Mouse (Mus musculus): Measurements from ENCODE around the gene Tmem184a. TPM values are rescaled to one million over a fixed set of nuclear protein-coding genes. Genes with fewer than 3 reads are reported as not detected.

The Tmem184a gene
- polyA plus RNA-seq, 1 experiment from 2014 or later, result 0.18 TPM

DNA sequence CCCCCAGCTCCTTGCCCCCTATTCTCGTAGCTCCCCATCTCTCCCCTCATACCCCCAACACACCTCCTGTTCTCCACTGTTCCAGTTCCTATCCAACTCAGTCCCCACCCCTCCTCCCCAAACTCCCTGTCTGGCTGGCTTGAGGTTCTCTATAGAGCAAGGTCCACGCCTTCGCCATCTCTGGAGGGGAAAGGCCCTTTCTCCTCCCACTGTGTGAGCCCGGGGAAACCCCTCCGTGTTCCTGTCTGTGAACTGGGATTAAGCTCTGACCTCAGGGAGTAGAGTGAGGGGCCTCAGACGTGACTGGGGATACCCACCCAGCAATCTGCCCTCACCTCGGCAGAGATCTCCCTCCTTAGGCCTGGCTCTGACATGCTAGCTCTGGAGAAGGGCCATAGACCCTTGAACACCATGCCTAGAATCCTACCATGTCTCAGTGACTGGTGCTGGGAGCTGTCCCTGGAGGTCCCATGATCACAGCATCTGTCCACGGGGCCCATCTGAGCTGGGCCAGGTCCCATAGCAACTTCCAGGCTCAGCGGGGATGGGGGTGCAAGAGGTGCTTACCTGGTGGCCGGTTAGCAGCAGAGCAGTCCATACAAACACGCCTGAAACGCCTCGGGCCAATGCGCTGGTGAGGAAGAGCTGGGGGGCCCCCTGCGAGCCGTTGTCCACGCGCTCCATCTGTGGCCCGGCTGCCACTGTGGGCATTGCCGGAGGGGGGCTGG is 7.2 kb downstream of the Tmem184a start:
- ATAC-seq (replicated peaks; ENCODE audit: insufficient number of reproducible peaks, insufficient read depth, low FRiP score, low read depth), result no peak
- Histone ChIP-seq H3K27ac (no peak overlapping the region), H3K9ac (no peak overlapping the region), H3K4me1 (replicated peaks) (peaks cover 6% of the 10 kb centered on the region; the same call in 1 of the 2 replicates), H3K4me2 (no peak overlapping the region), H3K27me3 (peaks cover 25% of the 10 kb centered on the region), H3K36me3 (no peaks in the 10 kb centered on the region), H3K4me3 (no peak overlapping the region), H3K9me3 (replicated peaks) (no peaks in the 10 kb centered on the region)
- WGBS, result 62% methylated on average over 20 of the region's 20 CpGs

DNA sequence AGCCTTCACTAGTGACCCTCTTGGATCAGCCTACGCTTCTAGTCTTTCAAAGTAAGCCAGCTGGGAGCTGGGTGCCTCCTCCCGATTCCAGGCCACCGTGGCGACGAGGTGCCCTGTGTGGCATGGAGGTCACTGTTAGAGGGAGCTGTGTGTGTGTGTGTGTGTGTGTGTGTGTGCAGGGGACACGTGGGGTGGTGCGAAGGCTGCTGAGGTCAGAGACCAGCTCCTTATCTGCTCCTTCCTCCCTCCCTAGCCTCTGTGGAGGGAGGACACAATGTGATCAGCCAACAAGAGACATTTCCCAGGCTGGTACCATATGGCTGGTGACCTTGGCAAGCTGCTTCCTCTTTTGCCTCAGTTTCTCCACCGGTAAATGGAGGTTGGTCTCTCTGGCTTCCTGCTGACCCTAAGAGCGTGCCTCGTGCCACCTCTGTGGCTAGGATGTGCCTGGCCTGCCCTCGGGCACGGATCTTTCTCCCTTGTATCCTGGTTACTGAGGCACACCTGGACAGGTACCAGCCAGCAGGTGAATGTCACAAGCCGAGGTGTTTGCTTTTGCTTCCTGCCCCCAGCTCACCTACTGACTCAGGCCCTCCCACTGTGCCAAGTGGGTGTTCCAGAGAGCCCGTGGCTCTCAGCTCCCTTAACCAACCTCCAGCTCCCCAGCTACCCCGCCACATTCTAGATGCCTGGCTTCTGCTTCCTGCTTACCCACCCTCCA is 7.9 kb downstream of the Tmem184a start:
- H3K27me3 ChIP-seq, result peaks cover 25% of the 10 kb centered on the region
- H3K4me1 ChIP-seq (replicated peaks), result peaks cover 6% of the 10 kb centered on the region; the same call in 1 of the 2 replicates
- no peaks in the 10 kb centered on the region for H3K9me3 ChIP-seq (replicated peaks)
- H3K4me2 ChIP-seq, result no peak overlapping the region
- no peak overlapping the region for H3K9ac ChIP-seq
- 59% methylated on average over 15 of the region's 15 CpGs for WGBS
- H3K36me3 ChIP-seq, result no peaks in the 10 kb centered on the region
- H3K4me3 ChIP-seq, result no peak overlapping the region
- ATAC-seq (replicated peaks; ENCODE audit: insufficient number of reproducible peaks, insufficient read depth, low FRiP score, low read depth), result no peak
- H3K27ac ChIP-seq, result no peak overlapping the region

DNA sequence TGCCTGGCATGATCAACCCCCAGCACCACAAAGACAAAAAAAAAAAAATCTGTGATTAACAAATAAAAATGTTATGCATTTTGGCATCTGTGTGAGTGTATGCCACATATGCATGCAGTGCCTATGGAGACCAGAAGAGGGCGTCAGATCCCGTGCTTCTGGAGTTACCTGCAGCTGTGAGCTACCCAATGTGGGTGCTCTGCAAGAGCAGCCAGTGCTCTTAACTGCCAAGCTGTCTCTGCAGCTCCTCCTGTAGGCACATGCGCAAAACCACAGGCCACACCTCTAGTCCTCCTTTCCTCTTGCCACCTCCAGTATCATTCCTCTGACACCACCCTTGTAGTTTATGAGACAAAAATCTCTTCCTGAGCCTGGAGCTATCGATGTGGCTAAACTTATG is 10.3 kb downstream of the Tmem184a start:
- peaks cover 4% of the 10 kb centered on the region for H3K4me1 ChIP-seq (replicated peaks)
- no peak overlapping the region for H3K27ac ChIP-seq
- no peak overlapping the region for H3K4me2 ChIP-seq
- H3K9ac ChIP-seq, result no peak overlapping the region
- no peaks in the 10 kb centered on the region for H3K36me3 ChIP-seq
- H3K27me3 ChIP-seq, result peaks cover 18% of the 10 kb centered on the region
- H3K9me3 ChIP-seq (replicated peaks), result no peaks in the 10 kb centered on the region
- ATAC-seq (replicated peaks; ENCODE audit: insufficient number of reproducible peaks, insufficient read depth, low FRiP score, low read depth), result no peak
- no peak overlapping the region for H3K4me3 ChIP-seq
- WGBS, result 54% methylated on average over 4 of the region's 4 CpGs

DNA sequence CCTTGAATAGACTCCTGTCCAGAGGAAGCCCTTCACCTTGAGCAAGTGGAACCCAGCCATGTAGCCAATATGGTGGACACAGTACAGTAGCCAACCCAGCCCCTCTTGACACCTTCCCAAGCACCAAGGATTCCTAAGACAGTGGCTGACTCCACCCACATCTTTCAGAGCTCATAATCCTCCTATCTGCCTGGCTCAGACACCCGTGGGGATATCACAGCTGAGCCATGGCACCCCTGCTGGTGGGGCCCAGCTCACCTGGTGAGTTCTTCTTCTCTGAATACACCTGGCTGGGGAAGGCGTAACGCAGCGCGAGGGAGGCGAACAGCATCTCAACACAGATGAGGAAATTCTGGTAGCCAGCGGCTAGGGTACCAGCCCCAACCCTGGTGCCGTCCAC is 13.8 kb downstream of the Tmem184a start:
- H3K9ac ChIP-seq, result no peak overlapping the region
- H3K4me2 ChIP-seq, result no peak overlapping the region
- H3K36me3 ChIP-seq, result peaks cover 13% of the 10 kb centered on the region
- no peaks in the 10 kb centered on the region for H3K27me3 ChIP-seq
- WGBS, result 87% methylated on average over 8 of the region's 8 CpGs
- peaks cover 23% of the 10 kb centered on the region for H3K4me1 ChIP-seq (replicated peaks)
- no peak for ATAC-seq (replicated peaks; ENCODE audit: insufficient number of reproducible peaks, insufficient read depth, low FRiP score, low read depth)
- no peaks in the 10 kb centered on the region for H3K9me3 ChIP-seq (replicated peaks)
- H3K4me3 ChIP-seq, result no peak overlapping the region
- no peak overlapping the region for H3K27ac ChIP-seq

DNA sequence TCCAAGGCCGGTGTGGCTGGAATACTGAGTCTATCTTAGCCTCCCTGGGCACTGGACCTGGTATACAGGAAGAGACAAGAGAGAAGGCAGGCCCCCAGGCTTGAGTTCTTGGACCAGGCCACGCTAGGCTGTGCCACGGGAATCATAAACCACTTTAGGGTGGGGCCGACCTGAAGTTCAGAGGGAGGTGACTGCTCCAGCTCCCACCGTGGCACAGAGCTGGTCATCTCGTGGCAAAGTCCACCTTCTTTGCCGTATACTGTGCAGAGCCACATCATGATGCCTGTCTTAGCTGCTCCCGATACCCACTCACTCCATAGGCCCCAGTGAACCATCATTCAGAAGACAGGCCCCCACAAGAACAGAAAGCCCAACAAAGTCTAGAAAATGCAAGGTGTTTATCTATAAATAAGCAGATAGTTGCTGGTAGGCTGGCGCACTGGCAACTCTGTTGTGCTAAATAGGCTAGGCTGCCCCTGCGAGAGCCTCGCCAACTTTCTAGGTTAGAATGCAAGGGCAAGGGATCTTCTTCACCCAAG is 15.1 kb downstream of the Tmem184a start:
- Histone ChIP-seq H3K9ac (no peak overlapping the region), H3K36me3 (peaks cover 26% of the 10 kb centered on the region), H3K4me2 (no peak overlapping the region)

DNA sequence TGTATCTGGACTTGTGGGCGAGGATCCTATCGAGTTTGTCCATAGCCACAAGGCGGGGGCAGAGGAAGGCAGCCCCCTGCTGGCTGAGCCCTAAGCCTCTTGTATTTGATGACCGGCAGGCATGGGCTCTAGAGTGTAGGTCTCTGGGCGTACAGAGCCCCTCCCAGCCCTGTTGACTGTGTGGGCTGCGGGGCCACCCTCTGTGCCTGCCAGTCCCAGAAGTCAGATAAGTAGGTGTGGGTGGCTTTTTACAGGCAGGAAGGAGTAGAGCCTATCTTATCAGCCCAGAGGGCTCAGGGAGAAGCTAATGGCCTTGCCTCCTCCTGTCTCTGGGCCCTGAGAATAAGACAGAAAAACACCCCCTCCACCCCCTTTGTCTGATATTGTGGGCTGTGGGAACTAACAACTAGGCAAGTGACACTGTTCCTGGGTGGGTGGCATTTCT is 15.6 kb downstream of the Tmem184a start:
- H3K9me3 ChIP-seq (replicated peaks), result no peaks in the 10 kb centered on the region
- H3K4me1 ChIP-seq (replicated peaks), result peaks cover 33% of the 10 kb centered on the region
- peak; percentile 71 for ATAC-seq (replicated peaks; ENCODE audit: insufficient number of reproducible peaks, insufficient read depth, low FRiP score, low read depth)
- H3K36me3 ChIP-seq, result peaks cover 31% of the 10 kb centered on the region
- no peaks in the 10 kb centered on the region for H3K27me3 ChIP-seq
- H3K4me3 ChIP-seq, result no peak overlapping the region
- WGBS, result 3% methylated on average over 6 of the region's 6 CpGs
- H3K27ac ChIP-seq, result peak overlapping the region; percentile 66
- peak overlapping the region; percentile 20 for H3K4me2 ChIP-seq
- H3K9ac ChIP-seq, result no peak overlapping the region

More for the DNA sequence above, 15.1 kb downstream of the Tmem184a start:
- peaks cover 30% of the 10 kb centered on the region for H3K4me1 ChIP-seq (replicated peaks)
- no peak for ATAC-seq (replicated peaks; ENCODE audit: insufficient number of reproducible peaks, insufficient read depth, low FRiP score, low read depth)
- H3K9me3 ChIP-seq (replicated peaks), result no peaks in the 10 kb centered on the region
- no peaks in the 10 kb centered on the region for H3K27me3 ChIP-seq
- no peak overlapping the region for H3K4me3 ChIP-seq
- 65% methylated on average over 11 of the region's 11 CpGs for WGBS
- peak overlapping the region; percentile 66 for H3K27ac ChIP-seq

DNA sequence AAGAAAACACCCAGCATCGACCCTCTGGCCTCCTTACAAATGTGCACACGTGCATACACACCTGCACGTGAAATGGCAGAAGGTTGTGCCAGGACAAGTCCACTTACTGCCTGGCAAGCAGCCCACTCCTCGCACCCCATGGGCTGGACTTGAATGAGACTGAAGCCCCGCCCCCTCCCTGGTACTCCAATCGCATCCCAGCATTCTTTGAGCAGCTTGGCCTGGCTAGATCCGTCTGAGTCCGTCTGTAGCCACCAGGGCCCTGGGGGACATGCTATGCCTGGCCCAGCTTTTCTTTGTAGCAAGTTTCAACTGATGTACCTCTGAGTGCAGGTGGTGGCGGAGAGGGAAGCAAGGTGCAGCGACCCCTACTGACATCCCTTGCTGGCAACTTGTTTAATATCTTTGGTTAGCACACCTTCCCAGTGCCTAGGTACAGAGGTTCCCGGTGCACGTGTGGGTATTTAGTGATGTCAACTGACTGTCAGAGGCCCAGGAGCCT is 16.1 kb downstream of the Tmem184a start:
- Histone ChIP-seq H3K4me3 (no peak overlapping the region), H3K4me2 (peak overlapping the region; percentile 20), H3K27ac (peak overlapping the region; percentile 66), H3K36me3 (peaks cover 33% of the 10 kb centered on the region), H3K9me3 (replicated peaks) (no peaks in the 10 kb centered on the region), H3K4me1 (replicated peaks) (peaks cover 38% of the 10 kb centered on the region), H3K9ac (no peak overlapping the region), H3K27me3 (no peaks in the 10 kb centered on the region)
- ATAC-seq (replicated peaks; ENCODE audit: insufficient number of reproducible peaks, insufficient read depth, low FRiP score, low read depth), result peak; percentile 63
- 8% methylated on average over 12 of the region's 12 CpGs for WGBS

DNA sequence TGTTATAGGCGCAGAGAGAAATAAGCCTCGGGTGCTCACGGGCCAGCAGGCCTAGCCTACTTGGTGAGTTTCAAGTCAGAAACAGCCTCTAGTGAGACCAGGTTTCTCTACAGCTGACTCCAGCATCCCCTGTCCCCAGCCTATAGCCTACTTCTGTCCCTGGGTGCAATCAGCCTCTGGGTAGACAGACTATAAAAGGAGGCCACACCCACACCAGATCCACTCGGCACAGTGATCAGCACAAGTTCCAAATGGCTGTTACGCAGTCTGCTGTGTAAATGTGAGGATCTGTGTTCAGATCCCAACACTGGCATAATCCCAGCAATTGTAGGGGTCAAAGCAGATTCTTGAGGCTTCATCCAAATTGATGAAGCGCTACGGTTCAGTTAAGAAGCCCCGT is 16.6 kb downstream of the Tmem184a start:
- H3K4me2 ChIP-seq, result peak overlapping the region; percentile 20; the same call in 1 of the 2 replicates

DNA sequence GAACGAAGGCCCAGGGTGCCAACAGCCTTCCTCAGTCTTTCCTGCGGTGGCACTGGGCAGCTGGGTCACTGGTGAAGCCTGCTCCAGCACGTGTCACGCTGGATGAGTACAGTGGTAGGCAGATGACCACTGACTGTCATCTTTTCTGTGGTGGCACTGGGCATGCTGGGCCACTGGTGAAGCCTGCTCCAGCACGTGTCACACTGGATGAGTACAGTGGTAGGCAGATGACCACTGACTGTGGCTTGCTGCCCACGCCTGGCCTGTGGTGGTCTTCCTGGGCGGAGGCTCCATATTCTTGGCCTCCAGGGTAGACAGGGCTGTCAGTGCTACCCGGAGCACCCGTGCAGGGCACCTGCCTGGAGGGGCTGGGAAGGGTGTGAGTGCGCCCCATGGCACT is 17.8 kb downstream of the Tmem184a start:
- 93% methylated on average over 10 of the region's 10 CpGs for WGBS

More for the DNA sequence above, 16.6 kb downstream of the Tmem184a start:
- Histone ChIP-seq H3K4me3 (no peak overlapping the region), H3K9me3 (replicated peaks) (no peaks in the 10 kb centered on the region), H3K4me1 (replicated peaks) (peaks cover 43% of the 10 kb centered on the region), H3K9ac (no peak overlapping the region), H3K27me3 (no peaks in the 10 kb centered on the region), H3K36me3 (peaks cover 33% of the 10 kb centered on the region), H3K27ac (peak overlapping the region; percentile 66)
- ATAC-seq (replicated peaks; ENCODE audit: insufficient number of reproducible peaks, insufficient read depth, low FRiP score, low read depth), result no peak
- 77% methylated on average over 8 of the region's 8 CpGs for WGBS

DNA sequence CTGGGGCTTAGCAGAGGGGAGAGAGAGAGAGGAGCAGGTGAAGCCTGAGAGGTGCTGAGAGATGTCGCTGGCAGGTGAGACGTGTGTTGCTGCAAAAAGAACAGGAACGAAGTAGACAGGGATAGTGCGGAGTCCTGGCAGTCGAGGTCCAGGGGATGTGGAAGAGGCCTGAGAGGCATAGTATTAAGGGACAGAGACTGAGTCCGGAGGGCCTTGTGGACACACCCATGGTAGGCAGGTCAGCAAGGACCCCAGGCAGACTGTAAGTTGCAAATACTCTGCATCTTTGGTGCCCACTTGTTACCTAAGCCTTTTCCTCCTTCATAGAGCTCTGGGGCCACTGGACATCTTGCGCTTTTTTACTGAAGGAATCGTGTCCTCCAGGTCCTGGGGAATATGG is 18.5 kb downstream of the Tmem184a start:
- ATAC-seq (replicated peaks; ENCODE audit: insufficient number of reproducible peaks, insufficient read depth, low FRiP score, low read depth), result no peak
- Histone ChIP-seq H3K36me3 (peaks cover 33% of the 10 kb centered on the region), H3K9me3 (replicated peaks) (no peaks in the 10 kb centered on the region), H3K4me3 (no peak overlapping the region), H3K27ac (peak overlapping the region; percentile 29; the same call in 1 of the 2 replicates), H3K27me3 (no peaks in the 10 kb centered on the region), H3K4me2 (no peak overlapping the region), H3K4me1 (replicated peaks) (peaks cover 61% of the 10 kb centered on the region), H3K9ac (no peak overlapping the region)
- 75% methylated on average over 8 of the region's 8 CpGs for WGBS

More for the DNA sequence above, 17.8 kb downstream of the Tmem184a start:
- H3K27me3 ChIP-seq, result no peaks in the 10 kb centered on the region
- no peak overlapping the region for H3K27ac ChIP-seq
- no peak overlapping the region for H3K9ac ChIP-seq
- H3K4me3 ChIP-seq, result no peak overlapping the region
- H3K4me2 ChIP-seq, result no peak overlapping the region
- no peaks in the 10 kb centered on the region for H3K9me3 ChIP-seq (replicated peaks)
- H3K36me3 ChIP-seq, result peaks cover 33% of the 10 kb centered on the region
- no peak for ATAC-seq (replicated peaks; ENCODE audit: insufficient number of reproducible peaks, insufficient read depth, low FRiP score, low read depth)
- peaks cover 55% of the 10 kb centered on the region for H3K4me1 ChIP-seq (replicated peaks)
